Comparison of ENCODE assay signal across 17 mouse cellular contexts in the genomic region with DNA sequence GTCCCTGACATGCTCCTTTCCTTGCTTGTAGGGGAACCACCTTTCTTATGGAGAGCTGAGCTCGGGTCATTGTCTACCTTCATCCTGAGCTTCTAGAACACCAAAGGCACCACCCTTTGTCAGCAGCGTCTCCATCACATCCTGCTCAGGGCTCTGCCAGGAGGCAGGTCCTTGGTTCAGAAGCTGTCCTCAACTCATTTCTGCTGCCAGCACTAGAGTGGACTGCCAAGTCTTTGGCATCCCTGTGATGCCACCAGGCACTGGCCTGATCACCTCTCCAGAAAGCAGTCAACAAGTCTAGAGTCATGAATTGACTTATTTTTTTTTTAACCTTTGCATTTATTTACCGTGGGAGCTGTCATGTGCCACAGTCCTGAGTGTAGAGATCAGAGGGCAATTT. TPM values are rescaled to one million over a fixed set of nuclear protein-coding genes. Genes with fewer than 3 reads are reported as not detected.
DNase-seq lines count a peak whose midpoint lies in the region; ATAC-seq and TF ChIP-seq lines count a peak whose summit lies in the region.
"Had no signal": no experiment of that assay in that cellular context is flagged by ENCODE, and none has a peak within 500 bp of the region (broad histone marks: within the 10 kb centered on the region; RNA-seq: fewer than 3 reads in every experiment).

No protein-coding gene starts in this region.

- no peaks in the 10 kb centered on the region for H3K27me3 ChIP-seq in heart, embryonic 10.5 days (ENCODE audit: insufficient read depth, poor library complexity, severe bottlenecking)
- no peaks in the 10 kb centered on the region for H3K27me3 ChIP-seq in heart, embryonic 12.5 days (replicated peaks)
- no peaks in the 10 kb centered on the region for H3K27me3 ChIP-seq in intestine, postnatal 0 days (replicated peaks; ENCODE audit: control insufficient read depth, insufficient read depth, low read length)
- H3K27me3 ChIP-seq: hindbrain, embryonic 12.5 days had no signal

- H3K36me3 ChIP-seq in heart, embryonic 10.5 days = no peaks in the 10 kb centered on the region
- no peaks in the 10 kb centered on the region for H3K36me3 ChIP-seq in heart, embryonic 12.5 days
- H3K36me3 ChIP-seq in intestine, postnatal 0 days (ENCODE audit: control insufficient read depth, insufficient read depth) = no peaks in the 10 kb centered on the region
- H3K36me3 ChIP-seq: hindbrain, embryonic 12.5 days; limb, embryonic 10.5 days had no signal

- H3K9ac ChIP-seq in heart, embryonic 12.5 days = no peak overlapping the region
- no peak overlapping the region for H3K9ac ChIP-seq in intestine, postnatal 0 days (ENCODE audit: low read depth, low read length)
- H3K9ac ChIP-seq: hindbrain, embryonic 12.5 days had no signal

- no peak overlapping the region for H3K4me3 ChIP-seq in heart, embryonic 10.5 days
- no peak overlapping the region for H3K4me3 ChIP-seq in heart, embryonic 12.5 days
- no peak overlapping the region for H3K4me3 ChIP-seq in intestine, postnatal 0 days (ENCODE audit: low read depth, low read length)
- H3K4me3 ChIP-seq: erythroblast, embryonic 14.5 days; heart, adult 2 months; hindbrain, embryonic 12.5 days; limb, embryonic 10.5 days had no signal

- TF ChIP-seq CTCF in intestine, postnatal 0 days (IDR thresholded peaks at IDR 0.05; ENCODE audit: low read depth) = no peak

- H3K4me1 ChIP-seq in heart, embryonic 10.5 days = peaks cover 19% of the 10 kb centered on the region
- H3K4me1 ChIP-seq in heart, embryonic 12.5 days (replicated peaks) = peaks cover 9% of the 10 kb centered on the region
- no peaks in the 10 kb centered on the region for H3K4me1 ChIP-seq in intestine, postnatal 0 days (replicated peaks; ENCODE audit: control insufficient read depth, insufficient read depth, low read length)

- no peak for ATAC-seq in heart, embryonic 12.5 days (ENCODE audit: insufficient number of reproducible peaks, low FRiP score)
- no peak for ATAC-seq in intestine, postnatal 0 days
- ATAC-seq: intestine, embryonic 16.5 days had no signal

- DNase-seq in adrenal gland, postnatal 25 days = peak; percentile 14
- no peak for DNase-seq in adrenal gland, adult (ENCODE audit: inconsistent age in 2 of 2, low spot score in 1 of 2)
- DNase-seq in heart, embryonic 10.5 days (ENCODE audit: low spot score) = no peak
- DNase-seq in adrenal gland, postnatal 36 days = peak; percentile 17 to 36
- peak; percentile 80 for DNase-seq in cerebellum, adult 9-10 months
- DNase-seq in frontal cortex, adult 2 months (ENCODE audit: extremely low spot score in 1 of 2, low spot score in 1 of 2) = no peak
- DNase-seq: kidney, postnatal 14 days; lung, adult 2 months; right cerebral cortex, postnatal 25 days; thymus, adult 18-20 months had no signal

- peak overlapping the region; percentile 36; the same call in 1 of the 2 replicates for H3K27ac ChIP-seq in heart, embryonic 10.5 days
- no peak overlapping the region for H3K27ac ChIP-seq in heart, embryonic 12.5 days (ENCODE audit: poor library complexity, severe bottlenecking)
- H3K27ac ChIP-seq in intestine, postnatal 0 days (ENCODE audit: low read depth, low read length) = no peak overlapping the region
- H3K27ac ChIP-seq: hindbrain, embryonic 12.5 days; limb, embryonic 10.5 days had no signal

- 76% methylated on average over 3 of the region's 3 CpGs for WGBS in heart, embryonic 10.5 days
- WGBS in heart, embryonic 12.5 days = 64% methylated on average over 3 of the region's 3 CpGs
- WGBS in intestine, postnatal 0 days = 75% methylated on average over 3 of the region's 3 CpGs

- H3K4me2 ChIP-seq in heart, embryonic 12.5 days = no peak overlapping the region
- H3K4me2 ChIP-seq in intestine, postnatal 0 days (replicated peaks; ENCODE audit: low read depth) = no peak overlapping the region
- H3K4me2 ChIP-seq: hindbrain, embryonic 12.5 days had no signal

- no peaks in the 10 kb centered on the region for H3K9me3 ChIP-seq in heart, embryonic 10.5 days
- H3K9me3 ChIP-seq in heart, embryonic 12.5 days (replicated peaks) = no peaks in the 10 kb centered on the region
- H3K9me3 ChIP-seq in intestine, postnatal 0 days (ENCODE audit: control insufficient read depth) = no peaks in the 10 kb centered on the region
- H3K9me3 ChIP-seq: hindbrain, embryonic 12.5 days; limb, embryonic 10.5 days had no signal

RNA-seq across cellular contexts. Expression of gene Dlg1, which starts 11.7 kb away (rescaled TPM):
- 101 and 103 TPM in 2 replicates for total RNA-seq in adrenal gland, postnatal 25 days (2021)
- polyA plus RNA-seq in heart, embryonic 10.5 days (2016; fragmentation: Nextera tagmentation; extraction: Ambion mirVana) = 21.1 and 25.5 TPM in 2 replicates
- 21.9 and 24.4 TPM in 2 replicates for polyA plus RNA-seq in heart, embryonic 12.5 days (2016; fragmentation: Nextera tagmentation; extraction: Ambion mirVana)
- 100 to 1,000 TPM in 1 of 2 experiments, 10 to 100 TPM in 1; 88.5 to 105 TPM for total RNA-seq in adrenal gland, postnatal 36 days (2021)
- polyA plus RNA-seq in intestine, postnatal 0 days (2015; fragmentation: Nextera tagmentation; extraction: Ambion mirVana) = 10.5 and 11.2 TPM in 2 replicates
- polyA plus RNA-seq in frontal cortex, adult 2 months (2012; rRNA removed) = 87.8 and 88.0 TPM in 2 replicates

Comparison
In these comparisons a context has a peak if more than half of its experiments do, and no peak if none do; other contexts are left out.
1. DNase-seq: peak in adrenal gland, postnatal 25 days (single experiment), adrenal gland, postnatal 36 days (2 of 2) and cerebellum, adult 9-10 months (single experiment); none in adrenal gland, adult (0 of 2), heart, embryonic 10.5 days (single experiment) and frontal cortex, adult 2 months (0 of 2).